Mouse (Mus musculus) cortical plate, adult 2 months (tissue): ENCODE measurements at regions not wholly inside any gene's neighbourhood (a gene's known extent, or its start where the extent isn't known, plus 50 kb on each side); places are given as distances from the start of the nearest gene placed in this dataset.

Experiments
- CTCF ChIP-seq: fragments of 200-500 bp; IDR thresholded peaks from 2 replicates; pipeline ENCODE4 v1.5.1; 2011; ENCODE audit warnings: mild to moderate bottlenecking, control low read depth, low read length; ENCODE audit not compliant: insufficient read depth; ENCODE audit errors: extremely low read depth
- POLR2A ChIP-seq: fragments of 200-500 bp; IDR thresholded peaks from 2 replicates; pipeline ENCODE4 v1.6.1; 2011; ENCODE audit warnings: mild to moderate bottlenecking, low read length, control low read depth; ENCODE audit not compliant: insufficient read depth; ENCODE audit errors: extremely low read depth

GRCm38 (mm10) chr2:51015360-51016128, 133.4 kb downstream of the Rnd3 start:
- TF ChIP-seq POLR2A = no peak
- no peak for TF ChIP-seq CTCF
